Mouse (Mus musculus): ENCODE measurements around the gene Cpeb4. TPM values are rescaled to one million over a fixed set of nuclear protein-coding genes. Genes with fewer than 3 reads are reported as not detected.
"Not testable (repeated sequence)": the region's sequence is repeated elsewhere in the genome, so short reads cannot be mapped to it uniquely, and the experiment has no call there.

Gene Cpeb4
- total RNA-seq (2022): 100 to 1,000 TPM in 3 of 4 experiments, 10 to 100 TPM in 1; 96.9 to 175 (median 107) TPM

- no peak for DNase-seq
Observed at GRCm38 (mm10) chr11:31871911-31872310, at the start of gene Cpeb4. TSS of gene Cpeb4 (plus strand) at chr11:31872211.

GRCm38 (mm10) chr11:31822556-31822955, 49.5 kb upstream of the Cpeb4 start:
- DNase-seq: peak; percentile 87

GRCm38 (mm10) chr11:31823513-31823912, 48.5 kb upstream of the Cpeb4 start:
- DNase-seq: peak; percentile 44

GRCm38 (mm10) chr11:31824504-31825166, 47.4 kb upstream of the Cpeb4 start:
- peak; percentile 83 for DNase-seq

- DNase-seq: no peak
Observed at GRCm38 (mm10) chr11:31828011-31828770, 43.8 kb upstream of the Cpeb4 start.

- DNase-seq: no peak
Observed at GRCm38 (mm10) chr11:31828771-31829072, 43.3 kb upstream of the Cpeb4 start.

GRCm38 (mm10) chr11:31830213-31831151, 41.5 kb upstream of the Cpeb4 start:
- DNase-seq: no peak

- DNase-seq: no peak
Observed at GRCm38 (mm10) chr11:31831451-31831850, 40.6 kb upstream of the Cpeb4 start.

GRCm38 (mm10) chr11:31831983-31832382, 40.0 kb upstream of the Cpeb4 start:
- DNase-seq: no peak

GRCm38 (mm10) chr11:31832439-31832980, 39.5 kb upstream of the Cpeb4 start:
- no peak for DNase-seq

GRCm38 (mm10) chr11:31833506-31833905, 38.5 kb upstream of the Cpeb4 start:
- no peak for DNase-seq

- DNase-seq: no peak
Observed at GRCm38 (mm10) chr11:31835352-31835751, 36.7 kb upstream of the Cpeb4 start.

GRCm38 (mm10) chr11:31837243-31837642, 34.8 kb upstream of the Cpeb4 start:
- no peak for DNase-seq

GRCm38 (mm10) chr11:31837753-31838152, 34.3 kb upstream of the Cpeb4 start:
- DNase-seq: no peak

GRCm38 (mm10) chr11:31838442-31839083, 33.4 kb upstream of the Cpeb4 start:
- DNase-seq: peak; percentile 94

- no peak for DNase-seq
Observed at GRCm38 (mm10) chr11:31839084-31839460, 32.9 kb upstream of the Cpeb4 start.

- no peak for DNase-seq
Observed at GRCm38 (mm10) chr11:31842171-31842959, 29.6 kb upstream of the Cpeb4 start.

GRCm38 (mm10) chr11:31843177-31843833, 28.7 kb upstream of the Cpeb4 start:
- no peak for DNase-seq

- DNase-seq: no peak
Observed at GRCm38 (mm10) chr11:31843834-31844188, 28.2 kb upstream of the Cpeb4 start.

GRCm38 (mm10) chr11:31845111-31845510, 26.9 kb upstream of the Cpeb4 start:
- not testable (repeated sequence) for DNase-seq

Data from adrenal gland, adult 8-10 months (tissue).